Mouse (Mus musculus): ENCODE data around the gene C330007P06Rik.

The C330007P06Rik gene

GRCm38 (mm10) chrX:36833397-36834084, 40.4 kb downstream of the C330007P06Rik start:
- peak in 1 of 2 experiments; percentile 68 for DNase-seq

DNA sequence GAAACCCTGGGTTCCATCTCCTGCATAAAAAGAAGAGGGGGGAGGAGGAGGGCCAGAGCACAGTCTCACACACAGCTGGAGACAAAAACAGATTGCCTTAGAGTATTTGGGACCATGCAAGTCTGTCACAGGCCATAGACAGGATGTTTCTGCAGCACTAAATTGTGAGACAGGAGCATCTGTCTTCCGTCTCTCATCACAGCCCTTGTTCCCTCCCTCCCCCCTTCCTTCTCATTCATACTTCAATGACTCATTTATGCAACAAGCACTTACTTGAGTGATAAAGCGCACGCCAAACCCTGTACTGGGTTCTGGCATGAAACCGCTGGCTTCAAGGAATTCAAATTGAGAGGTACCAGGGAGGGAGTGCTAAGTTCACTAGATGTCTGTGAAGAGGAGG, 42.3 kb downstream of the C330007P06Rik start:
- DNase-seq: no peak

DNA sequence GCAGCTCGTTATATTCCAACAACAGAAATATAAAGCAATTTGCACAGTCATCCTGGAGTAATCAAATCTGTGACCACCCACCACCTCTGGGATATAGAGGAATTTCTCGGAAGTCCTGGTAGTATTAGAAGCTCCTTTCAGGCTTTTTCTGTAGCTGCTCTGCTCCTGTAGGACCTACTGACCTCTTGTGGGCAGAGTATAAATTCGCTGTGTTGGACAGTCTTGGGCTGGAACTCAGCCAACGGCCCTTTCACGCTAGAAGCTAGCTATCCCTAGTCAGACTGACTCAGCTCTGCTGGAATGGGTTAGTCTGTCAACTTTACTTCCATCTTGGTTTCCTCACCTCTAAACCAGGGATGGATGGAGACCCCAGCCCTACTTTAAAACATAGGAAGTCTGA, 43.6 kb downstream of the C330007P06Rik start:
- peak; percentile 64 to 69 for DNase-seq

- DNase-seq: no peak
Measured at GRCm38 (mm10) chrX:36826873-36827272, 47.0 kb downstream of the C330007P06Rik start.

GRCm38 (mm10) chrX:36825032-36825431, 48.9 kb downstream of the C330007P06Rik start:
- peak; percentile 76 to 78 for DNase-seq

- peak in 1 of 2 experiments; percentile 51 for DNase-seq
Measured at GRCm38 (mm10) chrX:36823932-36824711, 49.8 kb downstream of the C330007P06Rik start.

DNA sequence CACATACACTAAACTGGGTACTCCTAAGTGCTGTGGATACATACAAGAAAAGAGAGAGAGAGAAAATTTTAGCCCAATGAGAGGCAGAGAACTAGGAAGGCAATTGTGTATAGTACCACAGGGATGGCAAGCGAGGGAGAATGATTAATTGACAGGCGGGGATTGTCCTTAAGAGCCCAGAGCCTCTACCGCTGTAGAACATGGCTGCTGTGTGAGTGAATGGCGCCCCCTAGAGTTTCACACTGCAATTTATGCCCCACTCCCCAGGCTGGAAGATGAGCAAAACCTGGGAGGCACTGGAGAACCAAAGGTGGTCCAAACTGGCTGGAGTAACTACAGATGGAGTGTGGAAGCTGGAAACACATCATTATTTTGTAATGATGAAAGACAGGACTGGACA, 53.7 kb downstream of the C330007P06Rik start:
- peak; percentile 65 to 68 for DNase-seq

DNA sequence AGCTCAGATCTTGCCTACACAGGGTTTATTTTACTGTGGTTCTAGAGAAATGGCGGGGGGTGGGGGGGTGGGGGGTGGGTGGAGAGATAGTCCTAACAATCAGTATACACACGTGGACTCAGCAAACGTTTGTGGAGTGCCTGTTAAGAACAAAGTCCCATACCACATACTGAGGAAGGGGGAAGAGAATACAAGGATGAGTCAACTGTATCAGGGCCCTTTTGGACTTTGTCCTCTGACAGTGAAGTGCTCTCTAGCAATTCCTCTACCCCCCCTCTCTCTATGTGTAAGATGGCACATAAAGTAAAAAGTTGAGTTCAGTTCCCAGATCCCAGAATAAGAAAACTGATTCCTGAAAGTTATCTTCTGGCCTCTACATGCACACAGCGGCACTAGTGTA, 54.3 kb downstream of the C330007P06Rik start:
- DNase-seq: peak in 1 of 2 experiments; percentile 52

GRCm38 (mm10) chrX:36816953-36817441, 56.9 kb downstream of the C330007P06Rik start:
- DNase-seq: no peak

DNA sequence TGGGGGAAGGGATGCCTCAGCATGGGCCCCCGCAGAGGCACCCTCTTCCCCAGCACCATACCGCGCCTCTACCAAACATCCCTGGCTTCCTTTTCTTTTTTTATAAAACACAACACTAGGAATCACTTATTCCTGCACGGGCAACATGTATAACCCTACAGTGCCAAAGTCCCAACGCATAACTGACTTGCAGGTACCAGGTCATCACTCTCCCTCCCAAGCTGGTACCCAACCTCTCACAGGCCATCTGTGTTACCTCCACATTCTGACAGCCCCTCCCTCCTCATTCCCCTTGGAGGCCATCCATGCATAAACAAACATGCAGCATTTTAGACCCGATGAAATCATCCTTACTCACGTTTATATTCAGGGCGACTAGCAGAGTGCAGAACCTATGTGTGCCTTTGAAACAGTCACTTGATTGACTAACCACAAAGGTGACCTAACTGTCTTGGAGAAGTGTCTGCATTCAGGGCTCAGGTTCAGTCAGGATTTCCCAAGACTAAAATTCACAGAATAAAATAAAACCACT, 57.5 kb downstream of the C330007P06Rik start:
- no peak for DNase-seq

DNA sequence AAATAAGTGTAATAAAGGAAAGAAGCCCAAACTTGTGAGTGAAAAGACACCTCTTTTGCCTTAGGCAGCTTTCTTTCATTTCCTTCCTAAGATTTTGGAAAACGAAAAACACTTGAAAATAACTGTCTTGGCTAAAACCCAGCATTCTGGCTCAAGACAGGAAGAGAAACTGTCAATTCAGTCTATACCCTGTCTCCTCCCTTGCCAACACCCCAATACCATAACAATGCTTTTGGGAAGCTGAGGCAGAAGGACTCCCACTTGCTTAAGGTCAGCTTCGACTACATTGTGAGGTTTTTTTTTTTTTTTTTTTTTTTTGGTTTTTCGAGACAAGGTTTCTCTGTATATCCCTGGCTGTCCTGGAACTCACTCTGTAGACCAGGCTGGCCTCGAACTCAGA, 58.5 kb downstream of the C330007P06Rik start:
- no peak for DNase-seq

GRCm38 (mm10) chrX:36815022-36815421, 58.9 kb downstream of the C330007P06Rik start:
- DNase-seq: peak in 1 of 2 experiments; percentile 54

DNA sequence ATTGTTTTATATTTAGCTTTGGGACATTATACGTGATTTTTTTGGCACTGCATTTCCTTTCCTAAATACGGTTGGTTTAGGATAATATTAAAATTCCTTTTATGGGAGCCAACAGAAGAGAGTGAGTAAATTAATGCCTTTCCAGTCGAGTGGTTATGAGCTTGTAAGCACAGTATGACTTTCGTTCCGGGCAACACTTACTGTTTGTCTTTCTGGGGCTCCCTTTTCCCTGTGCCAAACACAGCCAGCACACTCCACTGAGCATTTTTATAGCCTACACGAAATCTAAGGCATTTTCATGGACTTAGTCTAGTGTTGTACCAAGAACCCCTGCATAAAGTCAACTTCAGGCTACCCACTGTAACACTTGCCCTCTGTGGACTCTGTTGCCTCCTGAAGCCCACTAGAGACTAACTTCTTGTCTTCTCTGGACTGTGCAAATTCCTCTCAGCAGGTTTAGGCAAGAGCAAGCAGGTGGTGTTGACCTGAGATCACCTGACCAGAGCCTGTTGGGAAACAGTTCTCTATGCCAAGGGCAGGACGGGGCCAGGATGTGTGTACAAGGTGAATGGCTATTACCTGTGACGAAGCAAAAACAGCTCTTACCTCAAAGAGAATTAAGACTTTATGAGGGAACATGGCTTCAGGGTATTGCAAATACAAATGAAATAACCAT, 59.6 kb downstream of the C330007P06Rik start:
- DNase-seq: peak; percentile 73 to 90

GRCm38 (mm10) chrX:36811377-36811776, 62.5 kb downstream of the C330007P06Rik start:
- peak in 1 of 2 experiments; percentile 45 for DNase-seq

GRCm38 (mm10) chrX:36808318-36808683, 65.6 kb downstream of the C330007P06Rik start:
- no peak for DNase-seq

- peak; percentile 89 to 90 for DNase-seq
Measured at GRCm38 (mm10) chrX:36807360-36808317, 66.3 kb downstream of the C330007P06Rik start.

GRCm38 (mm10) chrX:36805466-36806235, 68.3 kb downstream of the C330007P06Rik start:
- no peak for DNase-seq

- DNase-seq: peak; percentile 63 to 75
Measured at GRCm38 (mm10) chrX:36804196-36804595, 69.7 kb downstream of the C330007P06Rik start.

GRCm38 (mm10) chrX:36803189-36803588, 70.7 kb downstream of the C330007P06Rik start:
- DNase-seq: no peak

DNA sequence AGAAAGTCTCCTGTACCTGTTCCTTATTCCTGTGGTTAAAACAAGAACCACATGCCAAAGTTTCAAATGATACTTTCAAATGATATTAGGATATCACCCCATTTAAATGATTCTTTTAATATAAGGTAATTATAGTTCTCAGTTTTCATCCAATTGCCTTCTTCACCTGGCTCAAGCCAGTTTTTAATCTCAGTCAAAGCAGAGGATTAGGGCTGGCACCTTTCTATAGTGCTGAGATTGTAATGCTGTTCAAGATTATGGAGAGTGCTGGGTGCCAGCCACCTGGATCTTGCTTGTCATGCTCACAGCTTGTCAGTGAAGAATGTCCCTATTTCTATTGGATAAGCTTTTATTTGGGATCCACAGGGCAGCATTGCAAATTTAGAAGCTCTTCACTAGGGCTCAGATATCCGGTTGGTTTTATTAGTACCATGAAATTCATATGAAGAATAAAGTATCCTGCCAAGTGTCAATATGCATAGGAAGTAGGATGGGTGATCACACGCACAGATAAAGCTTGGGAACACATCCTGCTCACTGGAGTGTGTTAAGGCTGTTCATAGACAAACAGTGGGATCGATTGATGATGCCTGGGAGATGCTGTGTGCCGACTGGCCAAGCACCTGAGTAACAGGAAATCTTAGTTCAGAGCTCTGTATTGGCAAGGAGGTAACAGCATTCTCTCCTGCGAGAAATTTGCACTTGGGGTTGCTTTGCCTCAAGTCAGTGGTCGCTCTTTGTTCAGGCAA, 74.6 kb downstream of the C330007P06Rik start:
- no peak for DNase-seq
